Mouse (Mus musculus) lung, postnatal 0 days (tissue): Measurements from ENCODE around the gene Foxi3. TPM values are rescaled to one million over a fixed set of nuclear protein-coding genes. Genes with fewer than 3 reads are reported as not detected.

Experiments
- ATAC-seq: fragments of 200-750 bp; cut with Nextera tagmentation; 2 replicates; pipeline ENCODE4 v1.8.0; 2017; ENCODE audit warnings: moderate library complexity
- DNase-seq: peaks from one replicate; pipeline ENCODE4 v3.0.0-alpha.2; 2016; ENCODE audit warnings: low spot score
- H3K27ac ChIP-seq: fragments of 300-500 bp; sonication (generic); 2 replicates; pipeline ENCODE4 v1.5.1; 2014; ENCODE audit warnings: antibody characterized with exemption, mild to moderate bottlenecking, low read length, mixed read lengths
- H3K27me3 ChIP-seq: fragments of 300-500 bp; sonication (generic); replicated peaks from 2 replicates; pipeline ENCODE4 v1.6.1; 2014; ENCODE audit warnings: low read length, mixed read lengths; ENCODE audit not compliant: insufficient read depth
- H3K36me3 ChIP-seq: fragments of 300-500 bp; sonication (generic); 2 replicates; pipeline ENCODE4 v1.6.1; 2014; ENCODE audit warnings: low read length, mixed read lengths; ENCODE audit not compliant: insufficient read depth
- H3K4me1 ChIP-seq: fragments of 300-500 bp; sonication (generic); 2 replicates; pipeline ENCODE4 v1.6.1; 2014; ENCODE audit warnings: antibody characterized with exemption, low read depth, low read length, mixed read lengths; ENCODE audit not compliant: insufficient read depth
- H3K4me2 ChIP-seq: fragments of 300-500 bp; sonication (generic); replicated peaks from 2 replicates; pipeline ENCODE4 v1.6.1; 2014; ENCODE audit warnings: low read depth, mild to moderate bottlenecking, low read length, moderate library complexity, mixed read lengths
- H3K4me3 ChIP-seq: fragments of 300-500 bp; sonication (generic); 2 replicates; pipeline ENCODE4 v1.5.1; 2014; ENCODE audit warnings: low read depth, low read length
- H3K9ac ChIP-seq: fragments of 300-500 bp; sonication (generic); replicated peaks from 2 replicates; pipeline ENCODE4 v1.6.1; 2014; ENCODE audit warnings: low read depth, mild to moderate bottlenecking
- H3K9me3 ChIP-seq: fragments of 300-500 bp; sonication (generic); 2 replicates; pipeline ENCODE4 v1.6.1; 2016; ENCODE audit warnings: low read length, mixed read lengths
- CTCF ChIP-seq: IDR thresholded peaks from 2 replicates; pipeline ENCODE4 v1.5.1; 2016; ENCODE audit warnings: antibody characterized with exemption, mild to moderate bottlenecking
- EP300 ChIP-seq: IDR thresholded peaks from 2 replicates; pipeline ENCODE4 v1.6.1; 2016; ENCODE audit warnings: antibody characterized with exemption, mild to moderate bottlenecking, control low read depth
- WGBS: fragments of 180-500 bp; shearing (Covaris S2); extraction: QIAGEN DNeasy Blood & Tissue Kit; methylation state at CpG from one replicate; pipeline ENCODE4 v1.1.7; 2014; 5-methylcytosine and 5-hydroxymethylcytosine counted together
- polyA plus RNA-seq: library from polyadenylated mRNA; unstranded; fragments of >200 nt; fragmentation: Nextera tagmentation; extraction: Ambion mirVana; gene quantifications from 2 replicates; pipeline ENCODE4 v1.2.1, GENCODE M21; 2015

The Foxi3 gene
- not detected in 2 replicates for polyA plus RNA-seq

- TF ChIP-seq EP300 (no peak), CTCF (no peak)
- ATAC-seq (peak; percentile 68), DNase-seq (peak; percentile 29)
- under 1% methylated on average over 47 of the region's 67 CpGs for WGBS
- peak within 1 kb of the TSS; percentile 26 for H3K4me3 ChIP-seq
- H3K4me1 ChIP-seq = peaks cover 9% of the 10 kb centered on the region
- peak within 1 kb of the TSS; percentile 48 for H3K4me2 ChIP-seq
- H3K27ac ChIP-seq = no peak within 1 kb of the TSS
- no peaks in the 10 kb centered on the region for H3K36me3 ChIP-seq
- H3K27me3 ChIP-seq = peaks cover 38% of the 10 kb centered on the region
- no peaks in the 10 kb centered on the region for H3K9me3 ChIP-seq
- H3K9ac ChIP-seq = no peak within 1 kb of the TSS
Measured at GRCm38 (mm10) chr6:70956285-70956912, at the start of gene Foxi3. Foxi3 (plus strand) TSS chr6:70956531.

DNA sequence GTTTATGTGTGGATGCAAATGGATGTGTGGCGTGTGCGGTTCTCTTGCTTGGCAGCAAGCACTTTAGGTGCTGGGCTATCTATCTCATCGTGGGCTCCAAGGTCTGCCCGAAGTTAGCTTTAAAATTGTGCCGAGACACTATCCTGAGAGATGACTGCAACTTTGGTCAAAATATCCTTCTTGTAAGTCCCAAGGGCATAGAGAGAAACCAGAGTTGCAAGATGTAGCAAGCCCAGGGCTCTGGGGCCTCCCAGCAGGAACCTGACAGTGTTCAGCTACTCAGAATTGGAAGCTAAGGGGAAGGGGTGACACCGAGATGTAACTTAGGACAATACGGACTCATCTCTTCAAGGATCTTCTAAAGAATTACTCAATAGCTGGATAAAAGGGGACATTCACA, 46.8 kb upstream of the Foxi3 start:
- 88% methylated on average over 7 of the region's 7 CpGs for WGBS
- Histone ChIP-seq H3K4me1 (no peaks in the 10 kb centered on the region), H3K9ac (no peak overlapping the region), H3K27ac (no peak overlapping the region), H3K9me3 (no peaks in the 10 kb centered on the region), H3K27me3 (0 out of 2 replicates have a peak, but pooled peaks cover 7% of the 10 kb centered on the region), H3K4me3 (no peak overlapping the region), H3K4me2 (no peak overlapping the region), H3K36me3 (no peaks in the 10 kb centered on the region)
- DNase-seq (no peak), ATAC-seq (no peak)
- TF ChIP-seq CTCF (no peak), EP300 (no peak)

GRCm38 (mm10) chr6:70910285-70910684, 46.0 kb upstream of the Foxi3 start:
- Histone ChIP-seq H3K36me3 (no peaks in the 10 kb centered on the region), H3K4me2 (no peak overlapping the region), H3K27me3 (0 out of 2 replicates have a peak, but pooled peaks cover 7% of the 10 kb centered on the region), H3K4me3 (no peak overlapping the region), H3K9ac (no peak overlapping the region), H3K9me3 (no peaks in the 10 kb centered on the region), H3K27ac (no peak overlapping the region), H3K4me1 (no peaks in the 10 kb centered on the region)
- ATAC-seq (no peak), DNase-seq (no peak)
- TF ChIP-seq CTCF (no peak), EP300 (no peak)
- WGBS = 66% methylated on average over 4 of the region's 4 CpGs

DNA sequence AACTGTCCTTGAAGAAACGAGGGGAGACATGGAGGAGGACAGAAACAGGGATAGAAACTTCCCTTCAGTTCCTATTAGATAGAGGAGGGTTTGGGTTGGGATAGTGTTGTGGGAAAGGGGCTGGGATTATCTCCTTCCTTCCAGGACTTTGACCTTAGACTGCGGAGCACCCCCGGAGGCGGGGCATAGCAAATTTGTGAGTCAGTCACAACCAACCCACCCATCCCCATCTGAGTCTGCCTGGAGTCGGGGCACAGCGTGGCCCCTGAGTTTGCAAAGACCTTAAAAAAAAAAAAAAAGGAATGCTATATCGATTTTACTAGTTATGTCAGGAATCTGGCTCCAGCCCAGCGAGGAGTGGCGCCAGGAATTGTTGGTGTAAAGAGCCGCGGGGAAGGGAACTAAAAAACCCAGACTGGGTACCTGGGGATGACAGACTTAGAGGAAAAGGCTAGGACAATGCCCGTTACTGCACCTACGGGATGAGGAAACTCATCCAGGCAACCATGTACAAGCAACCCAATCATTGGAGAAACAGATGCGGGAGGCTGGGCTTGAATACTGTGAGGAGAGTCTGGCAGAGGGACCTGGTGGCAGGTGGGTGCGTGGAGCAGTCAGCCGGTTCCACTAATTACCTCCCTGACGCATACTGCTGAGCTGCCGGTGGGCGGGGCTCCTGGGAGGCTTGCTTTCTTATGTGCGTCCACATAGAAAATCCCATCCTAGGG, 44.5 kb upstream of the Foxi3 start:
- WGBS = 17% methylated on average over 20 of the region's 20 CpGs
- no peak overlapping the region for H3K4me3 ChIP-seq

DNA sequence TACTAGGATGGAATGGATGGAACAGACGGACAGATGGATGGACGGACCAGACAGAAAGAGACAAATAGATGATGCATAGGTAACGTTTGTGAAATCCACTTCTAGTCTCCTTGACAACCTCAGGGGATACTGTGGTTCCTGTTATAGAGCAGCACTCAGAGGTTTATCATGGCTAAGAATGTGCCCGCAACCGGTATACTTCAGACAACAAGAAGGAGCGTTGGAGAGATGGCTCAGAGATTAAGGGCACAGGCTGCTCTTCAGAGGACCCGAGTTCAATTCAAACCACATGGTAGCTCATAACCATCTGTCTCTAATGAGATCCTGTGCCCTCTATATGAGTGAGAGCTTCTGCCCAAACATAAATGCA, 44.0 kb upstream of the Foxi3 start:
- Histone ChIP-seq H3K4me3 (no peak overlapping the region), H3K27ac (no peak overlapping the region), H3K36me3 (no peaks in the 10 kb centered on the region), H3K9me3 (no peaks in the 10 kb centered on the region), H3K9ac (no peak overlapping the region), H3K4me1 (no peaks in the 10 kb centered on the region), H3K27me3 (0 out of 2 replicates have a peak, but pooled peaks cover 7% of the 10 kb centered on the region), H3K4me2 (no peak overlapping the region)
- TF ChIP-seq CTCF (no peak), EP300 (no peak)
- ATAC-seq (no peak), DNase-seq (no peak)
- 48% methylated on average over 7 of the region's 7 CpGs for WGBS

More for the DNA sequence above, 44.5 kb upstream of the Foxi3 start:
- Histone ChIP-seq H3K27ac (no peak overlapping the region), H3K27me3 (0 out of 2 replicates have a peak, but pooled peaks cover 7% of the 10 kb centered on the region), H3K4me1 (no peaks in the 10 kb centered on the region), H3K36me3 (no peaks in the 10 kb centered on the region), H3K9me3 (no peaks in the 10 kb centered on the region), H3K9ac (no peak overlapping the region), H3K4me2 (no peak overlapping the region; the same call in 1 of the 2 replicates)
- TF ChIP-seq CTCF (no peak), EP300 (no peak)
- no peak for DNase-seq
- ATAC-seq = no peak

- no peak within 1 kb of the TSS for H3K27ac ChIP-seq
- TF ChIP-seq EP300 (no peak), CTCF (no peak)
- no peak for ATAC-seq
- 89% methylated on average over 3 of the region's 3 CpGs for WGBS
- H3K9ac ChIP-seq = no peak within 1 kb of the TSS
- no peaks in the 10 kb centered on the region for H3K36me3 ChIP-seq
- H3K4me3 ChIP-seq = no peak within 1 kb of the TSS
- H3K27me3 ChIP-seq = no peaks in the 10 kb centered on the region
- no peak within 1 kb of the TSS for H3K4me2 ChIP-seq
- DNase-seq = no peak
- no peaks in the 10 kb centered on the region for H3K9me3 ChIP-seq
- no peaks in the 10 kb centered on the region for H3K4me1 ChIP-seq
Measured at GRCm38 (mm10) chr6:70918827-70919226, 37.5 kb upstream of the Foxi3 start, which contains the start of gene Tex37. Tex37 (minus strand) TSS chr6:70918927.
